Mouse (Mus musculus) E14TG2a.4 (cell line): ENCODE measurements around the gene Tasp1.
"Not testable (repeated sequence)": the region's sequence is repeated elsewhere in the genome, so short reads cannot be mapped to it uniquely, and the experiment has no call there.

Experiments
- H3K27me3 ChIP-seq: 2 replicates; pipeline ENCODE4 v1.6.1; 2014; ENCODE audit warnings: low read length, control low read depth; ENCODE audit not compliant: insufficient read depth
- H3K36me3 ChIP-seq: 2 replicates; pipeline ENCODE4 v1.6.1; 2014; ENCODE audit warnings: low read length, control low read depth; ENCODE audit not compliant: insufficient read depth
- H3K4me1 ChIP-seq: replicated peaks from 2 replicates; pipeline ENCODE4 v1.6.1; 2014; ENCODE audit warnings: low read depth, low read length, control low read depth
- H3K4me3 ChIP-seq: replicated peaks from 2 replicates; pipeline ENCODE4 v1.5.1; 2014; ENCODE audit warnings: mild to moderate bottlenecking, low read length
- H3K9me3 ChIP-seq: 2 replicates; pipeline ENCODE4 v1.6.1; 2014; ENCODE audit warnings: low read length, control low read depth
- CTCF ChIP-seq: conservative IDR thresholded peaks from 2 replicates; pipeline ENCODE4 v1.5.1; 2014; ENCODE audit warnings: low read length
- NANOG ChIP-seq: IDR thresholded peaks from 2 replicates; pipeline ENCODE4 v1.6.1; 2014; ENCODE audit warnings: borderline replicate concordance, low read length, mixed read lengths
- POU5F1 ChIP-seq: IDR thresholded peaks from 2 replicates; pipeline ENCODE4 v1.6.1; 2014; ENCODE audit warnings: low read length, borderline replicate concordance

The Tasp1 gene

DNA sequence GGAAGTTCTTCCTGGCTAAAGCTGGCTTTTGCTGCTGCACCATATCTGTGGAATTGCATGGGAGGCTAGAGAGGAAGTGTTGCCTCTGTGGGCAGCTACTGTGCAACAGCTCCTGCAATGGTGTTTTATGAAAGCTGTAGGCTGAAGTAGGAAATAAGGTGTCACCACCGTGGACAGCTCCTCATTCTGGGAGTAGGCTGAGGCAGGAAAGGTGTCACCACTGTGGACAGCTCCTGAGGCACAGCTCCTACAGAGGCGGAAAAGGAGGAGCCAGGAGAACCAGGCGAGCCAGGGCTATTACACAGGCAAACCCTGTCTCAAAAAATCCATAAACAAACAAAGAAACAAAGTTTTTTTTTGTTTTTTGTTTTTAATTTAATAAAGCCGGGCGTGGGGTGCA, 29.4 kb upstream of the Tasp1 start:
- peaks cover 8% of the 10 kb centered on the region; the same call in 1 of the 2 replicates for H3K4me1 ChIP-seq
- no peak overlapping the region for H3K4me3 ChIP-seq
- no peaks in the 10 kb centered on the region for H3K9me3 ChIP-seq
- TF ChIP-seq NANOG = no peak
- TF ChIP-seq CTCF = no peak
- no peak for TF ChIP-seq POU5F1
- no peaks in the 10 kb centered on the region for H3K36me3 ChIP-seq
- no peaks in the 10 kb centered on the region for H3K27me3 ChIP-seq

DNA sequence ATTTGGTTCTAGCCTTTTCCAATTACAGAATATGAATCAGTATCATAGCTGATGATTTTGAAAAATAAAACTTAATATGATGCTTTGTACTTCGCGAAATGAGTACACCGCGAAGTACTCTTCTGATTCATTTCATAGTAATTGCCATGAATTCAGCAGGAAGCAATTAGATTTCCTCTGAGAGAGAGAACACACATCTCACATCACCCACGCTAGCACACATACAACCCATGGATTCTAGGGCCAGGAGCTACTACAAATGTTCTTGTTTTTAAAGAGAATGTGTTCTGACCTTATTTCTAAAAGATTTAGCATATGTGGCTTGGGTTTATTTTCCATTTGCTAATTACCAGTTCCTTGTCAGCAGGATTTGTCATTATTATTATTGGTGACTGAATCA, 26.8 kb upstream of the Tasp1 start:
- no peaks in the 10 kb centered on the region for H3K27me3 ChIP-seq
- no peak overlapping the region for H3K4me3 ChIP-seq
- no peaks in the 10 kb centered on the region for H3K36me3 ChIP-seq
- peaks cover 8% of the 10 kb centered on the region; the same call in 1 of the 2 replicates for H3K4me1 ChIP-seq
- TF ChIP-seq CTCF (no peak), NANOG (no peak), POU5F1 (no peak)
- H3K9me3 ChIP-seq = no peaks in the 10 kb centered on the region

DNA sequence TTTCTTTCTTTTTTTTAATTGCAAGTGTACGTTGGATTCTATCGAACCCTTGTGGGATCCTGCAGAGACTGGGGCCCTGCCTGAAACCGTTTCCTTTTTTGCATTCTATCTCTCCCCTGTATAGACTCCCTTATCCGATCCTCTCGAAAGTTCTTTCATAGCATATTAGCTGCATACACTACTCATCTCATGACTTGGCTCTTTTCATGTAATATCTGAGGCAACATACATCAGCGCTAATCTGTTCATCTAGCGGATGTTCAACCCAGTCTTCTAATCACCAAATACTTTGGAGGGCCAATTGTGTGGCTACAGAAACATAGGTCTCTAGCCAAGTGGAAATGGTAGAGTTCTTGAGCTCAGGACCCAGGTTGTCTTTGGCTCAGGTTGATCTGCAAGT, 17.6 kb upstream of the Tasp1 start:
- no peaks in the 10 kb centered on the region for H3K9me3 ChIP-seq
- H3K36me3 ChIP-seq = no peaks in the 10 kb centered on the region
- no peaks in the 10 kb centered on the region for H3K27me3 ChIP-seq
- no peak overlapping the region for H3K4me3 ChIP-seq
- TF ChIP-seq NANOG = no peak
- no peak for TF ChIP-seq POU5F1
- no peak for TF ChIP-seq CTCF
- H3K4me1 ChIP-seq = peaks cover 41% of the 10 kb centered on the region

DNA sequence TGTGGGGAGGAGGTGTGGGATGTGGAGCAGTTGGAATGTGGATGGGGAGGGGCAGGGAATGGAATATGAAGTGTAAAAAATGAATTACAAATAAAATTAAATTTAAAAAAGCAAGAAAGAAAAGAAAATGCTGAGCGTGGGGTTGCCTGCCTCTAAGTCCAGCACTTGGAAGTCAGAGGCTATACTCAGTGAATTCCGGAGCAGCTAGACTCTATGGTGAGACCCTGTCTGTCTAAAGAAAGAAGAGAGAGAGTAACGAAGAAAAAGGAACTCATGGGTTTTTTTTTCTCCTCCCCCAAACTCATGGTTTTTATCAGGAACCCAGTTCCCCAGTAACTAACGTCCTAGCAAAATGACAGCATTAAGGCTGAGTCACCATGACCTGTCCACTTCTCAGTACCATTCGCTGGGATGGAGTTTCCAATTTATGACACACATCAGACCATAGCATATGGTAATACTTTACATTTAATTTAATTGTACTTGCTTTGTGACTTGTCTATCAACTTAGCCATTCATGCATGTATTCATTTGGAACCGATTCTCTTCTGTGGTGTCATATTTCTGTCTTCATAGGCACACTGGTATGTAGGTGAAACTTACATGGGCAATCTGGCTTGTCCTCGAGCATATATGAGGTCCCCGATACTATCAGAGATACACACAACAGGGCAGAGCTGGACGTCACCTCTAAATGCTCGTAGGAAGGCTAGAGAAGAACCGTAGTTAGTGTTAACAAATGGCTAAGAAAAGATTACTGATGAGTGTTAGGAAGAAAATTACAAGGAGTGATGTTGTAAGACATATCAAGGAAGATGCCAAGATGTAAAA, 14.4 kb upstream of the Tasp1 start:
- TF ChIP-seq CTCF = no peak
- no peak for TF ChIP-seq POU5F1
- TF ChIP-seq NANOG = no peak
- H3K4me1 ChIP-seq = peaks cover 63% of the 10 kb centered on the region
- no peaks in the 10 kb centered on the region for H3K27me3 ChIP-seq
- no peaks in the 10 kb centered on the region for H3K36me3 ChIP-seq
- no peaks in the 10 kb centered on the region for H3K9me3 ChIP-seq
- H3K4me3 ChIP-seq = no peak overlapping the region

DNA sequence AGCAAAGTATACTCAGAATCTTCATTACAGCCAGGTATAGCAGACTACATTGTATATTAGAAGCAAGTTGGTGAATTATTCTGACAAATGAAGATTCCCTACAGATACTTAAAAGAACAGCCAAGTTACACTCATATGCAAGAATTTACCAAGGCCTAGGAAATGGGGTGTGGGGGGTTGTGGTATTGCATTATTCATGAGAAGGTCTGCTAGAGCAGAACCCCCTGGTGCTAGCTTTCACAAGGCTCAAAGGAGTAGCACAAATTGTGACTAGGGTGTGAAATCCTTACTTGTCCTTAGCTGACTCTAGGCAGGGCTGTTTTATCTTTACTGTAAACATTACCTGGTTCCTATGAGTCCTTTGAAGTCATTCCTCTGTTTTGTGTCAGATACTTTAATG, 12.7 kb upstream of the Tasp1 start:
- not testable (repeated sequence) for H3K27me3 ChIP-seq, H3K4me3 ChIP-seq, H3K9me3 ChIP-seq, H3K36me3 ChIP-seq
- peak; percentile 82; the same call in 1 of the 2 replicates for TF ChIP-seq POU5F1
- peaks cover 66% of the 10 kb centered on the region for H3K4me1 ChIP-seq

DNA sequence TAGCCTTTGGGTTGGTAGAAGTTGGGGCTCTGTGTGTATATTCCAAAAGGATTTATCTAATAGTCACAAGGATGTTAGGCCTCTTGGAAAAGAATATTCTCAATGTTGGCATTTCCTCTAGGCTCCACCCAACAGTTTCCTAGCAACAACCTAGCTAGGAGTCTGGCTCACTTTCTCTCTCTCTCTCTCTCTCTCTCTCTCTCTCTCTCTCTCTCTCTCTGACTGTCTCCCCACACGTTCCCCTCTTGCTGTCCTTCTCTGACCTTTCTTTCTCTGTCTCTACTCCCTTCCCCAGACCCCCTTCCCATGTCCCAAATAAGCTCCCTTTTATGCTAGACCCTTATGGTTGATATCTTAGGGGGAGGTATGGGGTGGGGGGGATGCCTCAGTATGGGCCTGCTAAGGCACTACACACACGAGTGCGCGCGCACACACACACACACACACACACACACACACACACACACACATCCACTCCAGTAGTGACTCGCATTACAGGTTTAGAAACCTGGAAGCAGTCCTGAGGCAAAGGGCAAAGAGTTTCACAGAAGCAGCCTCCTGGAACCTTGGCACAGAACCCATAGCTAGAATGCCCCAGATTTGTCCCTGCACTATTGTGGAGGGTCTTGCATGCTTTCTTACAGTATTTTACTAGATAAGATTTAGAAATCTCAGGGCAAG, 12.1 kb upstream of the Tasp1 start:
- Histone ChIP-seq H3K4me1 (peaks cover 65% of the 10 kb centered on the region), H3K9me3 (no peaks in the 10 kb centered on the region), H3K4me3 (peak overlapping the region; percentile 20; the same call in 1 of the 2 replicates), H3K27me3 (no peaks in the 10 kb centered on the region), H3K36me3 (no peaks in the 10 kb centered on the region)
- TF ChIP-seq NANOG (no peak), CTCF (no peak), POU5F1 (no peak)

DNA sequence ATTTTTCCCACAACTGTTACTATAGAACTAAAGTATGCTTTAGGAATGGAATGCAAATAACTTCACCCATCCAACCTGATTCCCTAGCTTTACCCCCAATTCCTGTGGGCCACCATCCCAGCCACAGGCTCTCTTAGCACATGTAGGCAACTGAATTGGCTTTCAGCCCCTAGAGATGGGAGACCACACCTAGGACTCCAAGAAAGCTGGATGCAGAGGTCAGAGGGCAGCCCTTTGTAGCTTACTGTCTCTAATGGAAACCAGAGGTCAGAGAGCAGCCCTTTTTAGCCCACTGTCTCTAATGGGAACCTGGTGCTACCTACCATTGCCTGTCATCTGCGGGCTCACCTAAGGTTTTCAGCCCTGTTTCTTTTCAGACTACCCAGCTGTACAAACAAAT, 10.9 kb upstream of the Tasp1 start:
- H3K27me3 ChIP-seq = no peaks in the 10 kb centered on the region
- no peaks in the 10 kb centered on the region for H3K9me3 ChIP-seq
- no peaks in the 10 kb centered on the region for H3K36me3 ChIP-seq
- TF ChIP-seq CTCF (no peak), NANOG (no peak), POU5F1 (no peak)
- H3K4me3 ChIP-seq = peak overlapping the region; percentile 39
- peaks cover 74% of the 10 kb centered on the region for H3K4me1 ChIP-seq

DNA sequence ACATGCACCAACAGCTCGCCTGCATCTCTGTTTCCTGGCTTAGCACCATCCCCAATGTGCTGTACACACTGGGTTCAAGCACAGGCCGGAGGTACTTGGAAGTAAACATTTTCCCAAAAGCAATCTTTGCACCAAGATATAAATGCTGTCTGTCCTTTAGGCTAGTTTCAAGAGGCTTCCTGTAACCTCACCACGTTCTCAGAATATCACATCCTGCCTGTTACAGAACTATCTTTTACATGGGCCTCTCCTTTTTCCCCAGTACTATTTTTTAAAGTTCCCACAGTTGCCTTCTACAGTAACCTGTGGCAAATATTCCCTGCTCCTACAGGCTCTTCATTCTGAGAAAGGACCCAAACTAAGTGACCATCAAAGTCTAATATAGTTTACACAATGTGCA, 8.5 kb upstream of the Tasp1 start:
- Histone ChIP-seq H3K9me3 (no peaks in the 10 kb centered on the region), H3K4me1 (peaks cover 64% of the 10 kb centered on the region), H3K27me3 (no peaks in the 10 kb centered on the region), H3K36me3 (no peaks in the 10 kb centered on the region), H3K4me3 (no peak overlapping the region)
- no peak for TF ChIP-seq NANOG
- TF ChIP-seq POU5F1 = no peak
- no peak for TF ChIP-seq CTCF
